Mouse (Mus musculus): ENCODE results near the gene Prkcg.
"Not testable (repeated sequence)": the region's sequence is repeated elsewhere in the genome, so short reads cannot be mapped to it uniquely, and the experiment has no call there.

Gene Prkcg

DNA sequence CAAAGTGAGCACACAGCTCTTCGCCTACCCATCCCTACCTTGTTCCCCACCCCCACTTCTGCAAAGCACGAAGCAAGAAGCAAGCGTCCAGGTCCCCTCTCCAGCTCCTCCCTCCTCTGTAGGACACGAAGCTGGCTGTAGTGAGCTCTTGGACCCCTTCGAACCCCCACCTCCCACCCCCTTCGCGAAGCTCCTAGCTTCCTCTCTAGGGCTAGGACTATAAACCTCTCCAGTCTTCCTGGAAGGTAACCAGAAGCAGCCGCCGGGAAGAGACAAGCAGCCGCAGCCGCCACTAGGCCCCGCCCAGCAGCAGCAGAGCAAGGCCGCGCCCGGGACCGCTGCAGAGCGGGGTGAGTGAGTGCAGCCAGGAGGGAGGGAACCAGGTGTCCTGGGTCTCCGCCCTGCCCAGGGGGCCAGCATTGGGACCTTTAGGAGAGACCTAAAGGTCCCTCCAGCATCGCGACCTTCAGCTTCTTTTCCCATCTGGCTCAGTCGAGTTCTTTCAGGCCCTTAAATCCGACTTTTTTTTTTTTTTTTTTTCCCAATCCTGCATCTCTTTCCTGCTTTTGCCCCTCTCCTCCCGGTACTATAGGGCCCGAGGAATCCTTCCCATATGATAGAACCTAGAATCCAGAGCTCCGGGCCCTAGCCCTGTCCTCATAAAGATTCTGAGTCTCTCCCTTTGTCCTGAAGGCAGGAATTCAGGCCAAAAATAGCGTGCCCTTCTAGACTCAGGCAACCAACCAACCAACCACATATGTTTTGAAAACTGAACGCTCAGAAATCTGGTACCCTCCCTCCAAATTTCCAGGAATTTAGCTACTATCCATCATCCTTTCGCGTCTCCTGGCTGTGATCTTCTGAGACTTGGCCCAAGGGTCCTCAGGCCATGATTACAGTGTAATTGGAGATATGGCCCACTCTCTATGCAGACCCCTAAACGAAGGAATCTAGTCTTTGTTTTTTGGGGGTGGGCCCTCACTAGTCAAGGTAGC, at the start of gene Prkcg, which contains the start of gene Myadm:
Prkcg (plus strand) TSS at position 204 of the 995 bp plus-strand sequence.
Myadm (plus strand) TSS at position 105 of the 995 bp plus-strand sequence.
- peak; percentile 68 for DNase-seq (ENCODE audit: low spot score)

DNA sequence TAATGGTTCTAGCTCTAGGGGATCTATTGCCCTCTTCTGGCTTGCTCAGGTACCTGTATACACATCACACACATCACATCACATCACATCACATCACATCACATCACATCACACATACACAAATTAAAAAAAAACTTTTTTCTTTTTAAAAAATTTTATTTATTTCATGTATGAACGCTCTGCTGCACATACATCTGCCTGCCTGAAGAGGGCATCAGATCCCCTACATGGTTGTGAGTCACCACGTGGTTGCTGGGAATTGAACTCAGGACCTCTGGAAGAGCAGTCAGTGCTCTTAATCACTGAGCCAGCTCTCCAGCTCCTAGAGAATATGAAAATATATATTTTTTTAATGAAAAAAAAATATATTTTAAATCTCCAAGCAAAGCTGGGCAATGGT, 49.8 kb upstream of the Prkcg start:
- no peak for DNase-seq (ENCODE audit: low spot score)

DNA sequence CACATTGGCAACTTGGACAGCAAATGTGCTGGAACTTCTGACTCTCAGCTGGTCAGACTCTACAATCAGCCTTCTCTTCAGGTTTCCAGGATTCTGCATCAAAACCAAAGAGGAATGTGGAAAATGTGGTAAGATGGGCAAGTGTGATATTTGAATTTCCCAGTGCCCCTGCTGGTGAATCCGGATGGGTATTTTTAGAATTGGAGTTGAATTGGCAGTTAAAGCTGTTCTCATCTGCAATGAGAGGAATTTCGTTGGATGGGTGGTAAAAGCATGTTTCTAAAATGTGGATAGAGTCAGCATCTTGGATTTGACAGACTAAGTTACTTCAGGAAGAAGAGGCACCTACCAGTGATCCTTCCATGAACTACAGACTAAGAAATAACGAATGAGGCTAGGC, 28.3 kb upstream of the Prkcg start:
- DNase-seq (ENCODE audit: low spot score): no peak

DNA sequence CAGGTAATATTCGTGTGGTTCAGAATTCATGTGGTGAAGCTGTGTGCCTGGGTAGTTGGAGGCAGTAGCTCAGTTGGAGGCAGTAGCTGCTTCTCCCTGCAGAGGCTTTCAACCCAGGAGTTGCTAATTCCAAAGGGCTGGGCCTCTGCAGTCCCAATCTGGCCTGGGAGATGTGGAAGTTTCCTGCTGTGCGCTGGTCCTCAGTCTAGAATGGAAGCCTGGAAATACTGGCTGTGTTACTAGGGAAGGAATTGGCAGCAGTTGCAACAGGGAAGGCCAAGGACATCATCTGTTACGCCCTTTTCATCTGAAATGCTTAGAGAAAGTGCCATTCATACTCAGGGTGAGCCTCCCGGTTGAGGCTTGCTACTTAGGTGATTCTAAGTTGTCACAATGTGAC, 27.5 kb upstream of the Prkcg start:
- DNase-seq (ENCODE audit: low spot score): no peak

DNA sequence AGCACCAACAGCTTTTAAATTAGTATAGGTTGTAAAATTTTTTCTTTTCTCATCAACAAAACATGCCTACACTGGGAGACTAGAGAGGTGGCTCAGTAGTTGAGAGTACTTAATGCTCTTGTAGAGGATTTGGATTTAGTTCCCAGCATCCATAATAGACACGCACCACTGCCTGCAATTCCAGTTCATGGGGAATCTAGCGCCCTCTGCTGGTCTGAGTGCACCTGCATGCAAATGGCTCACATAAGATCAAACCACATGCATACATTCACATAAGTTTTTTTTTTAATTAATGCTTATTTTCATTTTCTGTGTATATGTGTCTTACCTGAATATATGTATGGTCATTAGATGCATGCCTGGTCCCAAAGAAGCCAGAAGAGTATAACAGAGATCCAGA, 26.2 kb upstream of the Prkcg start:
- peak; percentile 25 for DNase-seq (ENCODE audit: low spot score)

DNA sequence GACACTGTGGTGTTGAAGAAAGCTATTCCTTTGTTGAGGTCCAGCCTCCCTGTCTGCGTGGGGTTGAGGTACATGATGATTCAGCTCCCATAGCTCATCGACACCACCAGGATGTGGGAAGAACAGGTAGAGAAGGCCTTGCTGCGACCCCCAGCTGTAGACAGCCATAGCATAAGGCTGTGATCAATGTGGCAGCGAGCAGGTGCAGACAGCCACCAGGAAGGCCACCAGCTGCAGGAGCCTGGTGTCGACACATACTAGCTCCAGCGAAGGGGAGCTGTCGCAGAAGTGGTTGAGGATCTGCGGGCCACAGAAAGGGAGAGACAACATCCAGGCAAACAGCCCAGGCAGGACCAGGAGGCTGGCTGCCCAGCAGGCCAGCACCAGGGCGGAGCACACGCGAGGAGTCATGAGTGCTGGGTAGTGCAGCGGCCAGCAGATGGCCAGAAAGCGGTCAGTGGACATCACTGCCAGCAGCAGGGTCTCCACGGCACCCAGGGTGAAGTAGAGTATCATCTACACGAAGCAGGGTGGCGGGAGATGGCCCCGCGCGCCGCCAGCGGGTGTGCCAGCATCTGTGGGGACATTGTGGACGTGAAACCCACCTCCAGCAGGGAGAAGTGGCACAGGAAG, 24.5 kb upstream of the Prkcg start:
- DNase-seq (ENCODE audit: low spot score): no peak

DNA sequence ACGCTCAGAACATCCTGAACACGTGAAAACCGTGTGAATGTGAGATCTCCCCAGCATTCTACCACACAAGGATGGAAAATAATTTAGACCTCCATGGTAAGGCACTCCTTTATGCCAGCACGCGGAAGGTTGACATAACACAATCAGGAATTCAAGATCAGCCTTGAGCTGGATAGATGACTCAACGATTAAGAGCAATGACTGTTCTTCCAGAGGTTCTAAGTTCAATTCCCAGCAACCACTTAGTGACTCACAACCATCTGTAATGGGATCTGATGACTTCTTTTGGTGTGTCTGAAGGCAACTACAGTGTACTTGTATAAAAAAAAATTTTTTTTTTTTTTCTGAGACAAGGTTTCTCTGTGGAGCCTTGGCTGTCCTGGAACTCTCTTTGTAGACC, 23.7 kb upstream of the Prkcg start:
- no peak for DNase-seq (ENCODE audit: low spot score)

DNA sequence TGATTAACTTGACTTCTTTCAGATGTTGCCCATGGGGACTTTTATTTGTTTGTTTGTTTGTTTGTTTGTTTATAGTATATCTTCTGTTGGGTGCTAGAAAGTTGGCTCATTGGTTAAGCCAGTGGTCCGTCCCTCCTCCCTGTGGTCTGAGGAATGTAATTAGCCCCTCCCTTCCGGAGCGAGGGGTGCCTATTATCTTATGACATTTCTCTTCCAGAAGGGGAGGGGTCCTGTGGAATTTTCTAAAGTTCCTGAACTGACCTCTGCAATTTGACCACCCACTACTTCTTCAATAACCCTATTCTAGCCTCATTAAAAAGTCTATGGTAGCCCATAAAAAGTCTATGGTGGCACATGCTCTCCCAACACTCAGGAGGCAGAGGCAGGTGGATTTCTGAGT, 21.7 kb upstream of the Prkcg start:
- DNase-seq (ENCODE audit: low spot score): no peak

DNA sequence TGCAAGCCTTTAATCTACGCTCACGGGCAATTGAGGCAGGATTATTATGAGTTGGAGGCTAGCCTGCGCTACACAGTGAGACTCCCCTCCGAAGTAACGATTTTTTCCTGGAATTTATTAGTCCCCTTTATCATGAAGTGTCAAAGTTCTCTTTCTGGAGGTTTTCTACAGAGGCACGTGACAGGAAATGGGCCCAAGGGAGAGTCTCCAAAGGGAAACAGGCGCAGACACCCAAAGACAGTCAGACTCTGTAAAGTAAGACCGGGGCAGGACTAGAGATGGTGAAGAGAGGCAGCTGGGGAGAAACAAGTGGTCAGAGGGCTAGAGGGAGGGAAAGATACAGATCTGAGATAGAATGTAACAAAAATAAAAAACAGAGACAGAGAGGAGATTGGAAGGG, 21.1 kb upstream of the Prkcg start:
- DNase-seq (ENCODE audit: low spot score): no peak

DNA sequence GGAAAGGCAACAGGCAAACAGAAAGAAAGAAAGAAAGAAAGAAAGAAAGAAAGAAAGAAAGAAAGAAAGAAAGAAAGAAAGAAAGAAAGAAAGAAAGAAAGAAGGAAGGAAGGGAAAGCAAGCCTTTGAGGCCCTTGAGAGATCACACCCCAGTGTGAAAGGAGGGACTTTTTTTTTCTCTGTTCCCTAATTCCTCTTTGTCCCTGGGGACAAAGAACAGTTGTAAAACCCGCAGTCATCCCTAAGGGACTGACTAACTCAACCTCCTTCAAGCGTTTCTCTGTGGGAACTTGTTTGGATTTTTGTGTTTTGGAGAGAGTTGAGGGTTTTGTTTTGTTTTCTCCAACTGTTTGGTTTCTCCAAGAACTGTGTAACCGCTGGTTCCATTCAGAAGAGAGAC, 20.7 kb upstream of the Prkcg start:
- no peak for DNase-seq (ENCODE audit: low spot score)

DNA sequence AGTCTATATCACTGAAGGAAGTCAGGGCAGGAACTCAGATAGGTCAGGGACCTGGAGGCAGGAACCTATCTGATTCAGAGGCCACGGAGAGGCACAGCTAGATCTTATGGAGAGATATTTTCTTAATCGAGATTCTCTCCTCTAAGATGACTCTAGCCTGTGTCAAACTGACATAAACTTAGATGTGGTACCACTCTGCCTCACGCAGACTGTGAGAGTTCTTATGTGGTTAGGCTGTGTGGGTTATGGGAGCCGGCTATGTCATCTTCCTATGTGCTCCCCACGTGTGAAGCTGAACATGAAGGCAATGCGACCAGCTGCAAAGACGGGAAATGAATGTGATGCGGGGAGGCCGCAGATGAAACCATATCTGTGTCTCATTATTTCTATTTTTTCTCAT, 16.8 kb upstream of the Prkcg start:
- no peak for DNase-seq (ENCODE audit: low spot score)

DNA sequence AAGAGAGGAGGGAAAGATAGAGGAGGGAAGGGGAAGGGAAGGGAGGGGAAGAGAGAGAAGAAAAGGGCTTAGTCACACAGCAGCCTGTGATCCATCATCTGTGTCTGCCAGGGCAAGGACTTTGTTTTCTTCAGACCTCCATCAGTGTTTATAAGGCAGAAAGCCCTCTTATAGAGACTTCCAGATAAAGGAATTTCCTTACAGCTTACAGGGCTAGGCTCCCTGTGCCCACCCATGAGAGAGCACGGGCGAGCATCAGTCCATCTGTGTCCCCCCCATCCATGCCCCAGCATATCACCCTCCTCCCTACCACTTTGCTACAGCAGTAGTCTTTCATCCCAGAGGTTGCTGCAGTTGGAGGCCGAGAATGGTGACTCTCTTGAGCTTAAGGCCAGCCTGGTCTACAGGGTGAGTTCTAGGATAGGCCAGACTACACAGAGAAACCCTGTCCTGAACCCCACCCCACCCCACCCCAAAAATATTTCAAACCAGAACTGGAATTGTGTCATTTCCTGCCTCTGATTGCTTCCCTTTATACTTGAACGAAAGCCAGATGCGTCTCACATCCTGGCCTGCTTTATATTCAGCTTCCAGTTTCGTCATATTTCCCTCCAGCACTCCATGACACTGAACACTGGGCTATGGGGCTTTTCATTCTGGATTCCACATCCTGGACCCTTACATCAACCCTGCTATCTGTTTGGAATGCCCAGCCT, 13.4 kb upstream of the Prkcg start:
- no peak for DNase-seq (ENCODE audit: low spot score)

DNA sequence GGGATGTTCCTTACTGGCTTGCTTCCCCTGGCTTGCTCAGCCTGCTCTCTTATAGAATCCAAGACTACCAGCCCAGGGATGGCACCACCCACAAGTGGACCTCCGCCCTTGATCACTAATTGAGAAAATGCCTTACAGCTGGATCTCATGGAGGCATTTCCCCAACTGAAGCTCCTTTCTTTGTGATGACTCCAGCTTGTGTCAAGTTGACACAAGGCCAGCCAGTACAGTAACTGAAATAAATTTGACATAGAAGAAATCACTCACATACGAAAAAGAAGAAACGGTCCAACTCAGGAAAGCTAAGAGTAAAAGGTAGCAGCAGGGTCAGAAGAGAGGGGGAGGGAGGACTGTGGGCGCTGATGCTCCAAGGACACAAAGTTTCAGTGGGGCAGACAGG, 12.2 kb upstream of the Prkcg start:
- not testable (repeated sequence) for DNase-seq (ENCODE audit: low spot score)

DNA sequence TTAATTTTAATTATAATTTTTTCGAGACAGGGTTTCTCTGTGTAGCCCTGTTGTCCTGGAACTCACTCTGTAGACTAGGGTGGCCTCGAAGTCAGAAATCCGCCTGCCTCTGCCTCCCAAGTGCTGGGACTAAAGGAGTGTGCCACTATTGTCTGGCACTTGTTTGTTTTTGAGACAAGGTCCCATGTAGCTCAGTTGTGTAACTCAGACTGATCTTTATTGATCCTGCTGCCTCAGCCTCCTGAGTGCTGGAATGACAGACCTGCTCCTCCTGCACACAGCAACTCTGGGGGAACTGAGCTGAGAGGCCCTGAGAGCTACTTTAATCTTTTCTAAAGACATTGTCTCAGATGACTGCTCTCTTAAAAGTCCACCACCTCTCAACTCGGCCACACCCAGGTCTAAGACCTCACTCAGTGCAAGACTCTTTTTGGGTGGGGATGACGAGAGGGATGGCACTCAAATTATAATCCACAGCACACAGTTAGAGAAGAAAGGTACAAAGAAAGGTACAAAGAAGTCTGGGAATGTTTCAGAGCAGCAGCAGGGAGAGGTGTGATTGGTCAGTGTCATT, 8.8 kb upstream of the Prkcg start:
- DNase-seq (ENCODE audit: low spot score): no peak

DNA sequence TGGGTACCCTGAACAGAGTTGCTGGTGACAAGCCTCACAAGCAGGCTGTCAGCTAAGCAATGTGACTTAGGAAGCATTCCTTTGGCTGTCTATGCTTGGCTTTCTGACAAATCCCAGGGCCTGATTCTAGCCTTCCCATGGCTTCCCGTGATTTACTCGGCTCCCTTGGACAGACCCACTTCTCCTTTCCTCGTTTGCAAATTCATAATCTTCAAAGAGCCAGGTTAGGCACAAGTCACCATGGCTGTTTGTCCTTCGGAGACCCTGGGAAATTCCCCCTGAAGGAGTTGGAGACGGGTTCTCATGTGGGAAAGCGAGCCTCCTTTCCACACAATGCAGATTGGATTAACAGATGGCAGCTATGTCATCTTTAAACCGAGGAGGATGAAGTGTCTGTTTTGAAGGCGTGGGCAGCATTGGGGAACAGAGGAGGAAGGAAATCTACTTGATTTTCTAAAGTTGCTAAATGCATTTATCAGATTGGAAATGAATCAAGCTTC, 8.3 kb upstream of the Prkcg start:
- no peak for DNase-seq (ENCODE audit: low spot score)

DNA sequence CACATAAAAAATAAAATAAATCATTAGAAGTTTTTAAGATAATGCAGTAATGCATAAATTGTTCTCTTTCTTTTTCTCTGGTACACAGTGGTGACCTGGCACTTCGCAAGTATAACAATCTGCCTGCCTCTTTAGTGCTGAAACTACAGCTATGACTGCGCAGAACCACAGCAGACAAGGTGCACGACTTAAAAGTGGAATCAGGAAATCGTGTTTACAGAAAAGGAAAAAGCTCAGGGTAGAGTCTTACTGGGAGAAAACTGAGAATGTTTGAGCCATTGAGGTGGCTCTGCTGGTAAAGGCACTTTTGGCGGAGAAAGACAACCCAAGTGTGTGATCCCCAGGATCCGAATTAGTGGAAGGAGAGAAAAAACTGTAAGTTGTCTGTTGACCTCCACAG, 7.2 kb upstream of the Prkcg start:
- no peak for DNase-seq (ENCODE audit: low spot score)

DNA sequence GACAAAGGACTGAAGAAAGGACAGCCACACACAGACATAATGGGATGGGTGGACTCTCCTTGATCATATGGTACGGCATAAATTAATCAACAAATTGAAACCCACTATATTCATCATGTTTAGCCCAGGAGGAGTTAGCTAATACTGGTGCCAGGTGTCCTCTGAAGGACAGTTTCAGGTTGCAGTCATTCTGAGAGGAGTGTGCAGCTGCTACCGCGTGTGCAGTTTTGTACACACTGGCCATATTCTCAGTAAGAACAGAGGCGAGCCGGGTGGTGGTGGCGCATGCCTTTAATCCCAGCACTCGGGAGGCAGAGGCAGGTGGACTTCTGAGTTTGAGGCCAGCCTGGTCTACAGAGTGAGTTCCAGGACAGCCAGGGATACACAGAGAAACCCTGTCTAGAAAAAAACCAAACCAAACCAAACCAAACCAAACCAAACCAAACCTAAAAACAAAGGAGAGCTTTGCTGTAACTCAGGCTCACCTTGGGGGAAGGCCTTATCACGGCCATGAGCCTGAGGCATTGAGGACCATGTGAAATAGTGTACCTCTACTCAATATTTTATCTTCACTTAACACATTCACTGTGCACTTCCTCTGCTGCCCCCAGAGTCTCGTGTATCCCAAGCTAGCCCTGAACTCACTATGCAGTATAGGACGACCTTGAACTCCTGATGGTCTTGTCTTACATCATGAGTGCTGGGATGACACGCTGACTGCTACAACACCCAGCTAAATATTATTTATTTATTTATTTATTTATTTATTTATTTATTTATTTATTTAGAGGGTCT, 5.7 kb upstream of the Prkcg start:
- DNase-seq (ENCODE audit: low spot score): no peak

DNA sequence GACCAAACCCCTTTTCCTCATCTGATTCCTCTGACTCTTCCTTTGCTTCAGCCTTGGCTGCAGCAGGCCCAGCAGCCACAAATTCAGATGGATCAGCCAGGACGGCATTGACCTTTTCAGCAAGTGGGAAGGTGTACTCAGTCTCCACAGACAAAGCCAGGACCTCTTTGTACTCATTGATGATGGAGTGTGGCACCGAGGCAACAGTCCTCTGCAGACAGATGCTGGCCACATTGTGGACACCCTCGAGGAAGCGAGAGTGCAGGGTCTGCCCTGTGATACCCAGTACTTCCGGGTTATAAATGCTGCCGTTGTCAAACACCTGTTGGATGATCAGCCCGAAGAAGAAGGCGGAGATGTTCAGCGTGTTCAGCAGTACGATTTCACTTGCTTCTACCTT, 4.4 kb upstream of the Prkcg start:
- no peak for DNase-seq (ENCODE audit: low spot score)

DNA sequence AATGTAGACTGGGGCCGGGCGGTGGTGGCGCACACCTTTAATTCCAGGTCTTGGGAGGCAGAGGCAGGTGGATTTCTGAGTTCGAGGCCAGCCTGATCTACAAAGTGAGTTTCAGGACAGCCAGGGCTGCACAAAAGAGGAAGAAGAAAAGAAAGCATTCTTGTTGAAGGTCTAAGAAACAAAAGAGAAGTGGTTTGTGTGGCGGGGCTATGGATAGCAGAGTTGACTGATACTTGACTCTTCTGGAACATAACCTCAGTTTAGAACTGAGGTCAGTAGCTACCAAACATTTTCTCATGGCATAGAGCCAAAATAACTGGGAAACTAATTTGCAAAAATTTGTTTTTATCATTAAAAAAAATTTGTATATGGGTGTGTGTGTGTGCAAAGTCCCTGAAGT, 2.9 kb upstream of the Prkcg start:
- no peak for DNase-seq (ENCODE audit: low spot score)

DNA sequence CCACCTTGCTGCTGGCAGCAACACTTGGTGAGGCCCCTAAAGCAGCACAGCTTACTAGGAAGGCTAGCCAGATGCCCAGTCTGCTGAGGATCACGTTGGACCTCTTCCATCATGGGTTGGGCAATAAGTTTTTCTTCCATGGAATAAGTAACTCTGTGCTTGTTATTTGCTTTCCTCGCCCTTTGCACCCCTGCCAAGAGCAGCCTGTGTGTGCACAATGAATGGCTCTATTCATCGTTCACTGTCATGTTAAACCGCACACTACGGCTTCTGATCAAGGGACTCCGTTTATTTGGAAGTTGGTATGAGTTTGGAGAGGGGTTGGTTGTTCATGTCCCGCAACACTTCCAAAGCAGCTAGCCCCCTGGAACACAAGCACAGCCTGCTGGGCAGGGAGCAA, 1.8 kb upstream of the Prkcg start:
- no peak for DNase-seq (ENCODE audit: low spot score)

DNA sequence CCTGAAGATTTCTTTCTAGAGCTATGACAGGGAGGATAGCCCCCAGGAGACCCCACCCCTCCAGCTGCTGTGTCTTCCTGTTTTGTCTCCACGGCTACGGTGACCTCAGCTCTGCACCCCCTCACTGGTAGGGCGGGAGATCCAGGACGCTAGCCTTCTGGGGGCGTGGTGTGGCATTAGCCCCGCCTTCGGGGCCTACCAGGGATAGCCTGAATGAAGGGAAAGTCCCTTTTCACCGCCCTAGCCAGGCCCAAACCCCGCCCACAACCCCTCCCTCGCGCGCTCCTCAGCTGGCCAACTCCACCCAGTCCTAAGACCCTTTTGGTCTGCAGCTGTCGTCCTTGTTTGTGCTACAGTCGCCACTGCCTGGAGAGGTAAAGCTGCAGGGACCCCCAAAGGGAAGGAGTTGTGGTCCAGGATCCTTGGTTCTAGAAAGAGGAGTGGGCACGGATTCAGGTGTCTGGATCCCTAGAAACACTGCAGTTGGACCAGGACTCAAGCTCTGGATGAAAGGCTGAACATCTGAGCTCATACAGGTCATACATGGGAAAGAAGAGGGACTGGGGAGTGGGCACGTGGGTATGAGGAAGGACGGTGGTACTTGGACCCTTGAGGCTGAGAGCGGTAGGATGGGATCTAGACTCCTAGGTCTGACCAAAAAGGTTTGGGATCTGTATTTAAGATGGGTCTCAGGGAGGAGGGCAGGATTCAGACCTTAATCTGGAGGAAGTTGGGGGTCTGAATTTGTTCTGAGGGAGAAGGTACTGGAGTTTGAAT, 1.5 kb downstream of the Prkcg start:
- DNase-seq (ENCODE audit: low spot score): peak; percentile 89

All from urinary bladder, postnatal 25 days (tissue).